In the genomic region with DNA sequence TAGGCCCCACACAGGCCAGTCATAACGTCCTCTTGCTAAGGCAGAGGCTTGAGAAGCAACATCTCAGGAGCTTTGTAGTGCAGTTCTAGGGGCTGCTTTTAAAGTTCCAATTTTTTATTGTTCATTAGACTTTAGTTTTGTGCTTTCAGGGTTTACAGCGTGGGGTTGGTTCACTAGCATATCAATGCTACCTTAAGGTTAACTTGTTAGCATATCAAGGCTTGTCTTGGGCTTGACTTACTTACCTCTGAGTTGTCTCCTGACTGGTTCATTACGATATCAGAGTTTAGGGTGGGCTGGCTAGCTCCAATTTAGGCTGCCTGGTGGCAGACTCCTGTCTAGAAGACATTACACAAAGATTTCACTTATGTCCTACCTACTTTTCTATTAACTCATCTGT, we compare ENCODE assay signal across 17 mouse cellular contexts. TPM values are rescaled to one million over a fixed set of nuclear protein-coding genes. Genes with fewer than 3 reads are reported as not detected.
"Had no signal": no experiment of that assay in that cellular context is flagged by ENCODE, and none has a peak within 500 bp of the region (broad histone marks: within the 10 kb centered on the region; RNA-seq: fewer than 3 reads in every experiment).

No protein-coding gene starts in this region.

- DNase-seq: liver, postnatal 0 days; lung, adult 2 months; lung, postnatal 14 days; lung, postnatal 36 days; right cerebral cortex, postnatal 14 days; thymus, adult 2 months; thymus, postnatal 25 days; thymus, postnatal 4 days had no signal

- H3K4me3 ChIP-seq: lung, embryonic 15.5 days; megakaryocyte, embryonic 14.5 days; midbrain, embryonic 13.5 days; midbrain, embryonic 15.5 days; neural tube, embryonic 12.5 days; stomach, embryonic 15.5 days had no signal

- H3K27me3 ChIP-seq: lung, embryonic 15.5 days; megakaryocyte, embryonic 14.5 days; midbrain, embryonic 13.5 days; midbrain, embryonic 15.5 days; neural tube, embryonic 12.5 days; stomach, embryonic 15.5 days had no signal

- ATAC-seq: liver, postnatal 0 days; lung, postnatal 0 days; midbrain, embryonic 13.5 days; midbrain, embryonic 15.5 days had no signal

- H3K9me3 ChIP-seq: lung, embryonic 15.5 days; megakaryocyte, embryonic 14.5 days; midbrain, embryonic 13.5 days; midbrain, embryonic 15.5 days; neural tube, embryonic 12.5 days; stomach, embryonic 15.5 days had no signal

- H3K4me1 ChIP-seq: lung, embryonic 15.5 days; midbrain, embryonic 13.5 days; midbrain, embryonic 15.5 days; neural tube, embryonic 12.5 days; stomach, embryonic 15.5 days had no signal

- H3K27ac ChIP-seq: lung, embryonic 15.5 days; macrophage; midbrain, embryonic 13.5 days; midbrain, embryonic 15.5 days; neural tube, embryonic 12.5 days; stomach, embryonic 15.5 days; stomach, postnatal 0 days had no signal

- H3K9ac ChIP-seq: liver, postnatal 0 days; lung, embryonic 15.5 days; midbrain, embryonic 13.5 days; midbrain, embryonic 15.5 days; neural tube, embryonic 12.5 days; stomach, embryonic 15.5 days had no signal

RNA-seq across cellular contexts. Expression of a gene that starts 35.0 kb away (rescaled TPM):
- polyA plus RNA-seq: lung, adult 2 months had no signal
